Mouse (Mus musculus) embryonic facial prominence, embryonic 13.5 days (tissue): ENCODE data around the gene Gm28230. TPM values are rescaled to one million over a fixed set of nuclear protein-coding genes. Genes with fewer than 3 reads are reported as not detected.

Source experiments
- ATAC-seq: fragments of 200-750 bp; cut with Nextera tagmentation; 2 replicates; pipeline ENCODE4 v1.8.0; 2017; ENCODE audit warnings: low read depth; ENCODE audit not compliant: insufficient number of reproducible peaks, insufficient read depth, low FRiP score, low TSS enrichment
- H3K27ac ChIP-seq: fragments of 300-500 bp; sonication (generic); 2 replicates; pipeline ENCODE4 v1.5.1; 2015; ENCODE audit warnings: moderate library complexity, mild to moderate bottlenecking, inconsistent platforms
- H3K27me3 ChIP-seq: fragments of 300-500 bp; sonication (generic); 2 replicates; pipeline ENCODE4 v1.6.1; 2015; ENCODE audit warnings: mild to moderate bottlenecking, inconsistent platforms
- H3K36me3 ChIP-seq: fragments of 300-500 bp; sonication (generic); 2 replicates; pipeline ENCODE4 v1.6.1; 2015; ENCODE audit warnings: mild to moderate bottlenecking, inconsistent platforms
- H3K4me1 ChIP-seq: fragments of 300-500 bp; sonication (generic); 2 replicates; pipeline ENCODE4 v1.6.1; 2015; ENCODE audit warnings: inconsistent platforms
- H3K4me2 ChIP-seq: fragments of 300-500 bp; sonication (generic); 2 replicates; pipeline ENCODE4 v1.6.1; 2015; ENCODE audit warnings: moderate library complexity, mild to moderate bottlenecking, inconsistent platforms
- H3K4me3 ChIP-seq: fragments of 300-500 bp; sonication (generic); 2 replicates; pipeline ENCODE4 v1.5.1; 2015; ENCODE audit warnings: mild to moderate bottlenecking, inconsistent platforms
- H3K9ac ChIP-seq: fragments of 300-500 bp; sonication (generic); 2 replicates; pipeline ENCODE4 v1.6.1; 2015; ENCODE audit warnings: mild to moderate bottlenecking, inconsistent platforms
- H3K9me3 ChIP-seq: fragments of 300-500 bp; sonication (generic); 2 replicates; pipeline ENCODE4 v1.6.1; 2016; ENCODE audit warnings: inconsistent platforms
- WGBS: fragments of 180-500 bp; shearing (Covaris S2); methylation state at CpG from one replicate; pipeline ENCODE4 v1.1.7; 2015; ENCODE audit warnings: mixed read lengths; 5-methylcytosine and 5-hydroxymethylcytosine counted together
- polyA plus RNA-seq: library from polyadenylated mRNA; unstranded; fragments of >200 nt; fragmentation: Nextera tagmentation; extraction: Ambion mirVana; gene quantifications from 2 replicates; pipeline ENCODE4 v1.2.1, GENCODE M21; 2015

Gene Gm28230
- polyA plus RNA-seq: 0.18 TPM in 1 of 2 replicates, not detected in the other

GRCm38 (mm10) chr2:74726551-74726950 is at the start of gene Gm28230:
Gm28230 (plus strand) TSS chr2:74726728.
- 9% methylated on average over 5 of the region's 5 CpGs for WGBS
- peak within 1 kb of the TSS; percentile 33 for H3K4me3 ChIP-seq
- H3K27me3 ChIP-seq: peaks cover 98% of the 10 kb centered on the region
- H3K9ac ChIP-seq: no peak within 1 kb of the TSS
- H3K4me2 ChIP-seq: peak within 1 kb of the TSS; percentile 54
- H3K36me3 ChIP-seq: no peaks in the 10 kb centered on the region
- H3K9me3 ChIP-seq: no peaks in the 10 kb centered on the region
- H3K27ac ChIP-seq: no peak within 1 kb of the TSS
- H3K4me1 ChIP-seq: peaks cover 5% of the 10 kb centered on the region
- ATAC-seq: no peak

GRCm38 (mm10) chr2:74677106-74677505 is 49.4 kb upstream of the Gm28230 start:
- 5% methylated on average over 2 of the region's 2 CpGs for WGBS
- ATAC-seq: no peak
- Histone ChIP-seq H3K4me3 (no peak overlapping the region), H3K4me1 (peaks cover 21% of the 10 kb centered on the region), H3K27ac (no peak overlapping the region), H3K4me2 (no peak overlapping the region), H3K9me3 (no peaks in the 10 kb centered on the region), H3K9ac (no peak overlapping the region), H3K27me3 (peaks cover 100% of the 10 kb centered on the region), H3K36me3 (no peaks in the 10 kb centered on the region)

- Histone ChIP-seq H3K27me3 (peaks cover 100% of the 10 kb centered on the region), H3K4me3 (peak within 1 kb of the TSS; percentile 8; the same call in 1 of the 2 replicates), H3K9ac (no peak within 1 kb of the TSS), H3K36me3 (no peaks in the 10 kb centered on the region), H3K4me1 (peaks cover 25% of the 10 kb centered on the region), H3K9me3 (no peaks in the 10 kb centered on the region), H3K27ac (no peak within 1 kb of the TSS), H3K4me2 (0 out of 2 replicates have a peak within 1 kb of the TSS, but pooled peaks have one; percentile 7)
- ATAC-seq: no peak
- 2% methylated on average over 15 of the region's 15 CpGs for WGBS
Observed at GRCm38 (mm10) chr2:74678891-74679595, 47.5 kb upstream of the Gm28230 start, which contains the start of gene Hoxd11. Hoxd11 (plus strand) TSS chr2:74679557.

- Histone ChIP-seq H3K27ac (no peak overlapping the region), H3K4me3 (peak overlapping the region; percentile 8; the same call in 1 of the 2 replicates), H3K4me2 (0 out of 2 replicates have a peak overlapping the region, but pooled peaks have one; percentile 7), H3K36me3 (no peaks in the 10 kb centered on the region), H3K27me3 (peaks cover 100% of the 10 kb centered on the region), H3K9ac (no peak overlapping the region), H3K4me1 (peaks cover 25% of the 10 kb centered on the region), H3K9me3 (no peaks in the 10 kb centered on the region)
- no peak for ATAC-seq
- WGBS: under 1% methylated on average over 26 of the region's 26 CpGs
Observed at GRCm38 (mm10) chr2:74679596-74679971, 46.9 kb upstream of the Gm28230 start.

- Histone ChIP-seq H3K4me2 (0 out of 2 replicates have a peak overlapping the region, but pooled peaks have one; percentile 7), H3K27me3 (peaks cover 100% of the 10 kb centered on the region), H3K9ac (no peak overlapping the region), H3K36me3 (no peaks in the 10 kb centered on the region), H3K4me3 (peak overlapping the region; percentile 8; the same call in 1 of the 2 replicates), H3K9me3 (no peaks in the 10 kb centered on the region), H3K27ac (no peak overlapping the region), H3K4me1 (peaks cover 24% of the 10 kb centered on the region)
- WGBS: 2% methylated on average over 23 of the region's 23 CpGs
- no peak for ATAC-seq
Observed at GRCm38 (mm10) chr2:74679980-74680379, 46.5 kb upstream of the Gm28230 start.

- WGBS: 2% methylated on average over 21 of the region's 21 CpGs
- Histone ChIP-seq H3K4me1 (peaks cover 22% of the 10 kb centered on the region), H3K36me3 (no peaks in the 10 kb centered on the region), H3K9me3 (no peaks in the 10 kb centered on the region), H3K27me3 (peaks cover 100% of the 10 kb centered on the region), H3K9ac (no peak overlapping the region), H3K27ac (no peak overlapping the region), H3K4me2 (no peak overlapping the region), H3K4me3 (no peak overlapping the region)
- no peak for ATAC-seq
Observed at GRCm38 (mm10) chr2:74680561-74681398, 45.7 kb upstream of the Gm28230 start.

- H3K4me1 ChIP-seq: peaks cover 22% of the 10 kb centered on the region
- peaks cover 98% of the 10 kb centered on the region for H3K27me3 ChIP-seq
- no peak overlapping the region for H3K9ac ChIP-seq
- H3K4me3 ChIP-seq: peak overlapping the region; percentile 26
- no peak overlapping the region for H3K27ac ChIP-seq
- H3K9me3 ChIP-seq: no peaks in the 10 kb centered on the region
- peak overlapping the region; percentile 49 for H3K4me2 ChIP-seq
- no peaks in the 10 kb centered on the region for H3K36me3 ChIP-seq
- no peak for ATAC-seq
- WGBS: under 1% methylated on average over 76 of the region's 78 CpGs
Observed at GRCm38 (mm10) chr2:74681594-74682531, 44.7 kb upstream of the Gm28230 start.

GRCm38 (mm10) chr2:74682796-74683195 is 43.7 kb upstream of the Gm28230 start:
- H3K4me2 ChIP-seq: peak overlapping the region; percentile 49
- H3K9me3 ChIP-seq: no peaks in the 10 kb centered on the region
- no peak overlapping the region for H3K27ac ChIP-seq
- peaks cover 98% of the 10 kb centered on the region for H3K27me3 ChIP-seq
- peak overlapping the region; percentile 26 for H3K4me3 ChIP-seq
- ATAC-seq: no peak
- no peaks in the 10 kb centered on the region for H3K36me3 ChIP-seq
- H3K9ac ChIP-seq: no peak overlapping the region
- WGBS: under 1% methylated on average over 41 of the region's 51 CpGs
- H3K4me1 ChIP-seq: peaks cover 22% of the 10 kb centered on the region

- H3K27me3 ChIP-seq: peaks cover 98% of the 10 kb centered on the region
- no peaks in the 10 kb centered on the region for H3K9me3 ChIP-seq
- H3K4me3 ChIP-seq: no peak overlapping the region
- ATAC-seq: no peak
- no peak overlapping the region for H3K4me2 ChIP-seq
- no peak overlapping the region for H3K27ac ChIP-seq
- H3K9ac ChIP-seq: no peak overlapping the region
- H3K36me3 ChIP-seq: no peaks in the 10 kb centered on the region
- H3K4me1 ChIP-seq: peaks cover 22% of the 10 kb centered on the region
- 2% methylated on average over 18 of the region's 18 CpGs for WGBS
Observed at GRCm38 (mm10) chr2:74683471-74683951, 43.0 kb upstream of the Gm28230 start.

- Histone ChIP-seq H3K4me1 (peaks cover 22% of the 10 kb centered on the region), H3K9me3 (no peaks in the 10 kb centered on the region), H3K27me3 (peaks cover 98% of the 10 kb centered on the region), H3K36me3 (no peaks in the 10 kb centered on the region), H3K27ac (no peak overlapping the region), H3K4me3 (no peak overlapping the region), H3K4me2 (no peak overlapping the region), H3K9ac (no peak overlapping the region)
- no peak for ATAC-seq
- WGBS: under 1% methylated on average over 12 of the region's 12 CpGs
Observed at GRCm38 (mm10) chr2:74684106-74684505, 42.4 kb upstream of the Gm28230 start.
